Mouse (Mus musculus): ENCODE data around the gene Cwc22. TPM values are rescaled to one million over a fixed set of nuclear protein-coding genes. Genes with fewer than 3 reads are reported as not detected.

The Cwc22 gene
- polyA plus RNA-seq, 1 experiment from 2014 or later, result 47.2 TPM

DNA sequence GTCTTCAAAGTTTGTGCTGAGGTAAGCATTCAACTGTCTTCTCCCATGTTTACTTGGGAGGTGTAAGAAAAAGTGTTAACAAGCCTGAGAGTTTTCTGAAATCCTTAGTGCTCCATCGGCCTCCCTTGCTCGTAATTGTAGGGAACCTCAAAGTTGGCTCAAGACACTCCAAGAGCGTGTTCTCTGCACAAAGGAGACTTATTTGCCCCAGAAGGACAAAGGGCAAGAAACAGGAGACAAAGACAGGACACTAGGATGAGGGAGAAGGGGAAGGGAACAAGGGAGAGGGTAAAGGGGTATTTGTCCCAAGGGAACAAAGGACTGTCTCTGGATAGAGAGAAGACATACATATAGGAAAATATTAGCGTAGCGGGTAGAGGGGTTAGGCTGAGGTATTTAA, 1.9 kb downstream of the Cwc22 start:
- no peak overlapping the region for H3K4me3 ChIP-seq (ENCODE audit: low read depth, low read length)
- whole genome bisulfite sequencing, result 96% methylated on average over 5 of the region's 5 CpGs
- DNase-seq (ENCODE audit: low spot score) (no peak), ATAC-seq (ENCODE audit: insufficient number of reproducible peaks, low FRiP score, low TSS enrichment, low read depth) (no peak)
- H3K9me3 ChIP-seq (ENCODE audit: control insufficient read depth, low read length), result no peaks in the 10 kb centered on the region
- H3K36me3 ChIP-seq (ENCODE audit: control insufficient read depth, insufficient read depth, low read length), result no peaks in the 10 kb centered on the region
- no peak overlapping the region for H3K4me2 ChIP-seq (ENCODE audit: low read depth, severe bottlenecking)
- no peaks in the 10 kb centered on the region for H3K4me1 ChIP-seq (ENCODE audit: control insufficient read depth, insufficient read depth, low read length)
- no peaks in the 10 kb centered on the region for H3K27me3 ChIP-seq (ENCODE audit: control insufficient read depth, insufficient read depth, low read length)
- no peak overlapping the region for H3K9ac ChIP-seq (ENCODE audit: low read length)
- no peak overlapping the region for H3K27ac ChIP-seq (replicated peaks; ENCODE audit: low read depth, low read length)

- no peak for DNase-seq (ENCODE audit: low spot score)
- H3K9me3 ChIP-seq (ENCODE audit: control insufficient read depth, low read length), result no peaks in the 10 kb centered on the region
- H3K4me2 ChIP-seq (ENCODE audit: low read depth, severe bottlenecking), result no peak overlapping the region
- H3K27me3 ChIP-seq (ENCODE audit: control insufficient read depth, insufficient read depth, low read length), result no peaks in the 10 kb centered on the region
- no peak for ATAC-seq (ENCODE audit: insufficient number of reproducible peaks, low FRiP score, low TSS enrichment, low read depth)
- no peaks in the 10 kb centered on the region for H3K36me3 ChIP-seq (ENCODE audit: control insufficient read depth, insufficient read depth, low read length)
- no peaks in the 10 kb centered on the region for H3K4me1 ChIP-seq (ENCODE audit: control insufficient read depth, insufficient read depth, low read length)
- H3K9ac ChIP-seq (ENCODE audit: low read length), result no peak overlapping the region
- no peak overlapping the region for H3K27ac ChIP-seq (replicated peaks; ENCODE audit: low read depth, low read length)
- no peak overlapping the region for H3K4me3 ChIP-seq (ENCODE audit: low read depth, low read length)
- WGBS, result 89% methylated on average over 2 of the region's 2 CpGs
Measured at GRCm38 (mm10) chr2:77941944-77942343, 4.2 kb downstream of the Cwc22 start.

- Histone ChIP-seq H3K9ac (ENCODE audit: low read length) (no peak overlapping the region), H3K27me3 (ENCODE audit: control insufficient read depth, insufficient read depth, low read length) (no peaks in the 10 kb centered on the region), H3K4me3 (ENCODE audit: low read depth, low read length) (no peak overlapping the region), H3K4me1 (ENCODE audit: control insufficient read depth, insufficient read depth, low read length) (no peaks in the 10 kb centered on the region), H3K9me3 (ENCODE audit: control insufficient read depth, low read length) (no peaks in the 10 kb centered on the region), H3K36me3 (ENCODE audit: control insufficient read depth, insufficient read depth, low read length) (peaks cover 5% of the 10 kb centered on the region; the same call in 1 of the 2 replicates), H3K4me2 (ENCODE audit: low read depth, severe bottlenecking) (no peak overlapping the region), H3K27ac (replicated peaks; ENCODE audit: low read depth, low read length) (no peak overlapping the region)
- ATAC-seq (ENCODE audit: insufficient number of reproducible peaks, low FRiP score, low TSS enrichment, low read depth), result no peak
- DNase-seq (ENCODE audit: low spot score), result no peak
- 92% methylated on average over 4 of the region's 4 CpGs for WGBS
Measured at GRCm38 (mm10) chr2:77938317-77938716, 7.9 kb downstream of the Cwc22 start.

- no peak overlapping the region for H3K4me3 ChIP-seq (ENCODE audit: low read depth, low read length)
- WGBS, result 82% methylated on average over 3 of the region's 3 CpGs
- no peak overlapping the region for H3K4me2 ChIP-seq (ENCODE audit: low read depth, severe bottlenecking)
- peaks cover 5% of the 10 kb centered on the region; the same call in 1 of the 2 replicates for H3K36me3 ChIP-seq (ENCODE audit: control insufficient read depth, insufficient read depth, low read length)
- DNase-seq (ENCODE audit: low spot score) (no peak), ATAC-seq (ENCODE audit: insufficient number of reproducible peaks, low FRiP score, low TSS enrichment, low read depth) (no peak)
- H3K4me1 ChIP-seq (ENCODE audit: control insufficient read depth, insufficient read depth, low read length), result no peaks in the 10 kb centered on the region
- no peaks in the 10 kb centered on the region for H3K27me3 ChIP-seq (ENCODE audit: control insufficient read depth, insufficient read depth, low read length)
- no peaks in the 10 kb centered on the region for H3K9me3 ChIP-seq (ENCODE audit: control insufficient read depth, low read length)
- no peak overlapping the region for H3K27ac ChIP-seq (replicated peaks; ENCODE audit: low read depth, low read length)
- no peak overlapping the region for H3K9ac ChIP-seq (ENCODE audit: low read length)
Measured at GRCm38 (mm10) chr2:77937818-77938217, 8.4 kb downstream of the Cwc22 start.

- Histone ChIP-seq H3K27ac (replicated peaks; ENCODE audit: low read depth, low read length) (no peak overlapping the region), H3K9me3 (ENCODE audit: control insufficient read depth, low read length) (no peaks in the 10 kb centered on the region), H3K4me2 (ENCODE audit: low read depth, severe bottlenecking) (no peak overlapping the region), H3K4me3 (ENCODE audit: low read depth, low read length) (no peak overlapping the region), H3K36me3 (ENCODE audit: control insufficient read depth, insufficient read depth, low read length) (peaks cover 12% of the 10 kb centered on the region), H3K27me3 (ENCODE audit: control insufficient read depth, insufficient read depth, low read length) (no peaks in the 10 kb centered on the region), H3K9ac (ENCODE audit: low read length) (no peak overlapping the region), H3K4me1 (ENCODE audit: control insufficient read depth, insufficient read depth, low read length) (no peaks in the 10 kb centered on the region)
- no peak for ATAC-seq (ENCODE audit: insufficient number of reproducible peaks, low FRiP score, low TSS enrichment, low read depth)
- DNase-seq (ENCODE audit: low spot score), result no peak
- 94% methylated on average over 4 of the region's 4 CpGs for WGBS
Measured at GRCm38 (mm10) chr2:77934138-77934537, 12.0 kb downstream of the Cwc22 start.

DNA sequence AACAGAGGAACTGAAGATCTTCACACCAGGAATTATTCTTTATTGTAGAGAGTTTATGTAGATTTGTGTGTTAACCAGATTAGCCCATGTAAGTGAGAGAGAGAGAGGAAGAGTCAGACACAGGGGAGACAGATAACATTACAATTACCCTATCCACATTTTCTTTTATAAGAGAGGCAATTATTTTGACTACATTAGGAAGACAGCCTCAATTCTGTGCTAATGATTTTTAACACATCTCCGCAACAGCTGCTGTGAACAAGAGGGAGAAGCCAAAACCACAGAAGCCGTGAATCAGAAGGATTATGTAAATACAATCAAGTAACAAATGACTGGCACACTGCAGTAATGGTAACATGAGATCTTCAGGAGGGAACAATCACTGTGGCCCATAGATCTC, 12.5 kb downstream of the Cwc22 start:
- DNase-seq (ENCODE audit: low spot score) (no peak), ATAC-seq (ENCODE audit: insufficient number of reproducible peaks, low FRiP score, low TSS enrichment, low read depth) (no peak)
- no peak overlapping the region for H3K27ac ChIP-seq (replicated peaks; ENCODE audit: low read depth, low read length)
- H3K4me2 ChIP-seq (ENCODE audit: low read depth, severe bottlenecking), result no peak overlapping the region
- H3K4me1 ChIP-seq (ENCODE audit: control insufficient read depth, insufficient read depth, low read length), result no peaks in the 10 kb centered on the region
- peaks cover 13% of the 10 kb centered on the region for H3K36me3 ChIP-seq (ENCODE audit: control insufficient read depth, insufficient read depth, low read length)
- H3K9me3 ChIP-seq (ENCODE audit: control insufficient read depth, low read length), result no peaks in the 10 kb centered on the region
- H3K4me3 ChIP-seq (ENCODE audit: low read depth, low read length), result no peak overlapping the region
- H3K9ac ChIP-seq (ENCODE audit: low read length), result no peak overlapping the region
- WGBS, result 89% methylated on average over 2 of the region's 2 CpGs
- H3K27me3 ChIP-seq (ENCODE audit: control insufficient read depth, insufficient read depth, low read length), result no peaks in the 10 kb centered on the region

GRCm38 (mm10) chr2:77931958-77932357, 14.2 kb downstream of the Cwc22 start:
- Histone ChIP-seq H3K4me3 (ENCODE audit: low read depth, low read length) (no peak overlapping the region), H3K36me3 (ENCODE audit: control insufficient read depth, insufficient read depth, low read length) (peaks cover 13% of the 10 kb centered on the region), H3K9ac (ENCODE audit: low read length) (no peak overlapping the region), H3K27ac (replicated peaks; ENCODE audit: low read depth, low read length) (no peak overlapping the region), H3K27me3 (ENCODE audit: control insufficient read depth, insufficient read depth, low read length) (no peaks in the 10 kb centered on the region), H3K4me1 (ENCODE audit: control insufficient read depth, insufficient read depth, low read length) (no peaks in the 10 kb centered on the region), H3K9me3 (ENCODE audit: control insufficient read depth, low read length) (no peaks in the 10 kb centered on the region), H3K4me2 (ENCODE audit: low read depth, severe bottlenecking) (no peak overlapping the region)
- WGBS, result 89% methylated on average over 1 of the region's 1 CpGs
- no peak for ATAC-seq (ENCODE audit: insufficient number of reproducible peaks, low FRiP score, low TSS enrichment, low read depth)
- DNase-seq (ENCODE audit: low spot score), result no peak

DNA sequence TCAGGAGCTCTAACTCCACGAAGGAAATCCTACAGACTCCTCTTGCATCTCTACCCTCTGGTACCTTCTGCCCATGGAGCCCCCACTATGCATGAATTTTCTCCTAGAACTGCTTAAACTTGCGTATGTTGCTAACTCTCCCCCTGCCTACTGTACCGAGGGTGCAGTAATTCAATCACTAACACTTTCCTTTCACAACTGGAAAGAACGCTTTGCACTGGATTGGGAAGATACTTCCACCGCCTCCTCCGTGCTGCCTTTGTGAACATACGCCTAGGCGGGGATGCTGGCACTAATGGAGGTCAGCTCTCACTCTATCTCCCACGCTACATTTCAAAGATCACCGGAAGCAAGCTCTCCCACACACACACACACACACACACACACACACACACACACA, 17.8 kb downstream of the Cwc22 start:
- ATAC-seq (ENCODE audit: insufficient number of reproducible peaks, low FRiP score, low TSS enrichment, low read depth), result no peak
- Histone ChIP-seq H3K9me3 (ENCODE audit: control insufficient read depth, low read length) (no peaks in the 10 kb centered on the region), H3K9ac (ENCODE audit: low read length) (no peak overlapping the region), H3K27me3 (ENCODE audit: control insufficient read depth, insufficient read depth, low read length) (no peaks in the 10 kb centered on the region), H3K4me3 (ENCODE audit: low read depth, low read length) (no peak overlapping the region), H3K4me1 (ENCODE audit: control insufficient read depth, insufficient read depth, low read length) (no peaks in the 10 kb centered on the region), H3K4me2 (ENCODE audit: low read depth, severe bottlenecking) (no peak overlapping the region), H3K36me3 (ENCODE audit: control insufficient read depth, insufficient read depth, low read length) (peaks cover 14% of the 10 kb centered on the region), H3K27ac (replicated peaks; ENCODE audit: low read depth, low read length) (no peak overlapping the region)
- no peak for DNase-seq (ENCODE audit: low spot score)
- WGBS, result 95% methylated on average over 10 of the region's 10 CpGs

GRCm38 (mm10) chr2:77926468-77926867, 19.7 kb downstream of the Cwc22 start:
- no peaks in the 10 kb centered on the region for H3K4me1 ChIP-seq (ENCODE audit: control insufficient read depth, insufficient read depth, low read length)
- no peak for DNase-seq (ENCODE audit: low spot score)
- no peaks in the 10 kb centered on the region for H3K9me3 ChIP-seq (ENCODE audit: control insufficient read depth, low read length)
- H3K4me2 ChIP-seq (ENCODE audit: low read depth, severe bottlenecking), result no peak overlapping the region
- peaks cover 12% of the 10 kb centered on the region for H3K36me3 ChIP-seq (ENCODE audit: control insufficient read depth, insufficient read depth, low read length)
- H3K27me3 ChIP-seq (ENCODE audit: control insufficient read depth, insufficient read depth, low read length), result no peaks in the 10 kb centered on the region
- 67% methylated on average over 7 of the region's 7 CpGs for WGBS
- no peak overlapping the region for H3K9ac ChIP-seq (ENCODE audit: low read length)
- H3K4me3 ChIP-seq (ENCODE audit: low read depth, low read length), result no peak overlapping the region
- H3K27ac ChIP-seq (replicated peaks; ENCODE audit: low read depth, low read length), result no peak overlapping the region
- no peak for ATAC-seq (ENCODE audit: insufficient number of reproducible peaks, low FRiP score, low TSS enrichment, low read depth)
